Mouse (Mus musculus): Measurements from ENCODE around the gene Sms. TPM values are rescaled to one million over a fixed set of nuclear protein-coding genes. Genes with fewer than 3 reads are reported as not detected.

The Sms gene
- polyA plus RNA-seq, 1 experiment from 2014 or later = 91.8 TPM

DNA sequence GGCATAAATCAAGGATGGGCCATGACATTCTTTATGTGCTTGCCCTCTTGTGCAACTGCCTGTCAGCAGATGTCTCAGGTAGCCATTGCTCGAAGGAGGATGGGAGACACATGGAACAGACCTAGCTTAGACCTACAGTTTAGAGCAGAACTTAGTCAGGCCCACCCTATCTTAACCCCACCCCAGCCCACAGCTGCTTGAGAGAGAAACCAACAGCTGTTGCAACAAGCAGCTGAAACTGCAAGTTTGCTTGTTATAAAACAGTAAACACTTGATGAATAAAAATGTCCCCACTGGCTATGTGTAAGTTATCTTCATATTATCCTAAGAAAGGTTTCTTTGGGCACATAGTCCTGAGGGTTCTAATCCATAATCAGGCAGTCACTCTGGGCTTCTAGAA is 57.3 kb downstream of the Sms start:
- Histone ChIP-seq H3K36me3 (replicated peaks) (no peaks in the 10 kb centered on the region), H3K27ac (replicated peaks) (no peak overlapping the region)
- 83% methylated on average over 1 of the region's 1 CpGs for WGBS

DNA sequence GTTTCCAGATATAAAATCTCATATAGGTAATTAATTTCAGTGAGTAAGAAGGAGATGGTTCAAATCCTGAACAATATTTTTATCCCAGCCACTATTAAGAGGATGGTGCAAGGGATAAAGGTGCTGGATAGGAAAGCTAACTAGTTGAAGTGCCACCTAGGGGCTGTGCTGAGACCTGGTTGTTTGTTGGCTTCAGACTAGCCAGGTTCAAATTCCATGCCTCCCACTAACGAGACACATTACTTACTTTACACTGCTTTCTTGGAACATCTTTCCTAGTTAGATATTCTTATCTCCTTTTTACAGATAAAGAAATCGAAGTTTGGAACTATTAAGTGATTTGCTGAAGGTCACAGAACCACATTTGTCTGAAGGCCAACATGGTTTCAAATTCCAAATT is 72.6 kb downstream of the Sms start:
- no peak for DNase-seq (ENCODE audit: low spot score)
- Histone ChIP-seq H3K4me1 (no peaks in the 10 kb centered on the region), H3K4me3 (no peak overlapping the region), H3K36me3 (replicated peaks) (no peaks in the 10 kb centered on the region), H3K9me3 (no peaks in the 10 kb centered on the region), H3K27me3 (replicated peaks; ENCODE audit: low read depth, poor library complexity, severe bottlenecking) (peaks cover 12% of the 10 kb centered on the region; the same call in 1 of the 2 replicates), H3K27ac (replicated peaks) (no peak overlapping the region)
- WGBS = 63% methylated on average over 2 of the region's 2 CpGs

More for the DNA sequence above, 57.3 kb downstream of the Sms start:
- Histone ChIP-seq H3K4me3 (no peak overlapping the region), H3K4me1 (no peaks in the 10 kb centered on the region), H3K9me3 (no peaks in the 10 kb centered on the region), H3K27me3 (replicated peaks; ENCODE audit: low read depth, poor library complexity, severe bottlenecking) (peaks cover 18% of the 10 kb centered on the region)
- DNase-seq (ENCODE audit: low spot score) = no peak

DNA sequence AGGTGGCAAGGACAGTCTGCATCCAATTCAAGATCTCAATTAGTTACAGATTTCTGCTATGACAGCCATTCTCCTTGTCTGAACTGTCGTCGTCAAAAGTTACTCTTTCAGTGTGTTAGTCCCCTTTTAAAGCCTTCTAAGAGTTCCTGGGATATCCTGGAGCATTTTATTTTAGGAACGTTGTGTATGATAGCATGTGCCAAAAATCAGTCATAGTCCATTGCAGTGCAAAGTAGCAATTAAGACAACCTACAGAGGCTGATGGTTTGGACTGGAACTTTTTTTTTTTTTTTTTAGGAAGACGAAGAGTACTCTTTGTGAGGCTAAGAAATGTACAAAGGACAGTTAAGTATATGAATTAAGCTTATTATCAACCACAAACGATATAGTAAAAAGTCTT is 76.9 kb downstream of the Sms start, which contains the start of gene Phex:
Gene Phex, minus strand, starts transcription at position 101 of the 400 bp plus-strand sequence.
- 60% methylated on average over 5 of the region's 5 CpGs for WGBS
- Histone ChIP-seq H3K9me3 (no peaks in the 10 kb centered on the region), H3K4me1 (no peaks in the 10 kb centered on the region), H3K36me3 (replicated peaks) (no peaks in the 10 kb centered on the region), H3K27ac (replicated peaks) (no peak within 1 kb of the TSS), H3K4me3 (no peak within 1 kb of the TSS), H3K27me3 (replicated peaks; ENCODE audit: low read depth, poor library complexity, severe bottlenecking) (0 out of 2 replicates have a peak, but pooled peaks cover 13% of the 10 kb centered on the region)
- no peak for DNase-seq (ENCODE audit: low spot score)

DNA sequence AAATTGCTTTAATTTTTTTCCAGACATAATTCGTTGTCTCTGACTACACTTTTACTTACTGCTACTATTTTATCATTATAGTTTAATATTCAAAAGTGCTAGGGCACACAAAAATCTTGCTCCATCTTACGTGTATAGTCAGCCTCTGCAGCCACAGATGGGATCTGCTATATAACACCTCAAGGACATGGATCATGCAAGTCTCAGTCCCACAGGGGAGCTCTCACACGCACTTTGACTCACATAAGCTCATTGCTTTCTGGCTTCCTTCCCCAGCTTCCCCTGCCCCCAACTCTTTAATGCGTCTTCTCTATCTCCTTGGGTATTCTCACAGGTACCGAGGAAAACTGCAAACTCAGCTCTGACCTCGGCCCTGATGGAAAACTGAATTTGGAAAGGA is 87.2 kb downstream of the Sms start:
- H3K36me3 ChIP-seq (replicated peaks) = no peaks in the 10 kb centered on the region
- no peaks in the 10 kb centered on the region for H3K9me3 ChIP-seq
- WGBS = 75% methylated on average over 6 of the region's 6 CpGs
- no peak for DNase-seq (ENCODE audit: low spot score)
- H3K4me1 ChIP-seq = no peaks in the 10 kb centered on the region
- no peak overlapping the region for H3K27ac ChIP-seq (replicated peaks)
- no peak overlapping the region for H3K4me3 ChIP-seq
- peaks cover 8% of the 10 kb centered on the region; the same call in 1 of the 2 replicates for H3K27me3 ChIP-seq (replicated peaks; ENCODE audit: low read depth, poor library complexity, severe bottlenecking)

Other genes with a start within 250 kb of the Sms start
- 0.21 and 0.24 TPM in 2 replicates for gene Phex, start 77.0 kb downstream of the Sms start, polyA plus RNA-seq (2016; fragmentation: Nextera tagmentation; extraction: Ambion mirVana)
- gene Yy2, start 76.7 kb upstream of the Sms start, polyA plus RNA-seq (2016; fragmentation: Nextera tagmentation; extraction: Ambion mirVana) = 5.8 and 6.4 TPM in 2 replicates
- gene Mbtps2, start 106.4 kb upstream of the Sms start, polyA plus RNA-seq (2016; fragmentation: Nextera tagmentation; extraction: Ambion mirVana) = 27.8 and 28.6 TPM in 2 replicates
- gene Smpx, start 206.6 kb upstream of the Sms start, polyA plus RNA-seq (2016; fragmentation: Nextera tagmentation; extraction: Ambion mirVana) = 0.33 and 0.47 TPM in 2 replicates